Mouse (Mus musculus) neural tube, embryonic 14.5 days (tissue): ENCODE results near the gene Copg1. TPM values are rescaled to one million over a fixed set of nuclear protein-coding genes. Genes with fewer than 3 reads are reported as not detected.

ENCODE experiments used
- ATAC-seq: fragments of 200-750 bp; cut with Nextera tagmentation; 2 replicates; pipeline ENCODE4 v1.8.0; 2017; ENCODE audit warnings: low read depth, mild to moderate bottlenecking, moderate TSS enrichment, moderate library complexity
- H3K27ac ChIP-seq: fragments of 300-500 bp; sonication (generic); 2 replicates; pipeline ENCODE4 v1.5.1; 2014; ENCODE audit warnings: low read depth, mild to moderate bottlenecking, control low read depth, low read length, moderate library complexity, mixed read lengths
- H3K27me3 ChIP-seq: fragments of 300-500 bp; sonication (generic); 2 replicates; pipeline ENCODE4 v1.6.1; 2014; ENCODE audit warnings: low read length; ENCODE audit not compliant: control insufficient read depth, insufficient read depth
- H3K36me3 ChIP-seq: fragments of 300-500 bp; sonication (generic); 2 replicates; pipeline ENCODE4 v1.6.1; 2014; ENCODE audit warnings: low read length, mixed read lengths; ENCODE audit not compliant: control insufficient read depth, insufficient read depth
- H3K4me1 ChIP-seq: fragments of 300-500 bp; sonication (generic); 2 replicates; pipeline ENCODE4 v1.6.1; 2014; ENCODE audit warnings: low read length; ENCODE audit not compliant: control insufficient read depth, insufficient read depth
- H3K4me2 ChIP-seq: fragments of 300-500 bp; sonication (generic); 2 replicates; pipeline ENCODE4 v1.6.1; 2014; ENCODE audit warnings: mild to moderate bottlenecking, low read depth, low read length, control low read depth
- H3K4me3 ChIP-seq: fragments of 300-500 bp; sonication (generic); 2 replicates; pipeline ENCODE4 v1.5.1; 2014; ENCODE audit warnings: low read depth, low read length, control low read depth, mixed read lengths
- H3K9ac ChIP-seq: fragments of 300-500 bp; sonication (generic); replicated peaks from 2 replicates; pipeline ENCODE4 v1.6.1; 2014; ENCODE audit warnings: low read depth, mild to moderate bottlenecking, control low read depth, low read length, mixed read lengths
- H3K9me3 ChIP-seq: fragments of 300-500 bp; sonication (generic); 2 replicates; pipeline ENCODE4 v1.6.1; 2016; ENCODE audit warnings: low read length; ENCODE audit not compliant: control insufficient read depth
- WGBS: fragments of 180-500 bp; shearing (Covaris S2); extraction: QIAGEN DNeasy Blood & Tissue Kit; methylation state at CpG from one replicate; pipeline ENCODE4 v1.1.7; 2014; 5-methylcytosine and 5-hydroxymethylcytosine counted together
- polyA plus RNA-seq: library from polyadenylated mRNA; unstranded; fragments of >200 nt; fragmentation: Nextera tagmentation; extraction: Ambion mirVana; gene quantifications from 2 replicates; pipeline ENCODE4 v1.2.1, GENCODE M21; 2014

The Copg1 gene
- polyA plus RNA-seq, 1 experiment from 2014 or later, result 202 TPM

GRCm38 (mm10) chr6:87850155-87850899 lies 37.3 kb upstream of the Copg1 start:
- peak overlapping the region; percentile 100 for H3K4me3 ChIP-seq
- peak overlapping the region; percentile 97 for H3K9ac ChIP-seq
- peaks cover 10% of the 10 kb centered on the region; the same call in 1 of the 2 replicates for H3K36me3 ChIP-seq
- under 1% methylated on average over 72 of the region's 73 CpGs for whole genome bisulfite sequencing
- peak overlapping the region; percentile 61 for H3K4me2 ChIP-seq
- peaks cover 16% of the 10 kb centered on the region for H3K4me1 ChIP-seq
- no peaks in the 10 kb centered on the region for H3K27me3 ChIP-seq
- H3K9me3 ChIP-seq, result no peaks in the 10 kb centered on the region
- peak; percentile 73 for ATAC-seq
- H3K27ac ChIP-seq, result peak overlapping the region; percentile 93

GRCm38 (mm10) chr6:87850900-87851614 lies 36.6 kb upstream of the Copg1 start, which contains the start of gene Cnbp:
Cnbp (minus strand) TSS chr6:87851106.
- under 1% methylated on average over 37 of the region's 55 CpGs for WGBS
- ATAC-seq, result peak; percentile 99

GRCm38 (mm10) chr6:87851871-87852270 lies 35.7 kb upstream of the Copg1 start:
- H3K27ac ChIP-seq, result no peak overlapping the region
- 83% methylated on average over 6 of the region's 6 CpGs for WGBS
- H3K9ac ChIP-seq, result no peak overlapping the region
- no peaks in the 10 kb centered on the region for H3K27me3 ChIP-seq
- H3K9me3 ChIP-seq, result no peaks in the 10 kb centered on the region
- H3K4me2 ChIP-seq, result peak overlapping the region; percentile 61; the same call in 1 of the 2 replicates
- H3K4me1 ChIP-seq, result peaks cover 16% of the 10 kb centered on the region
- H3K4me3 ChIP-seq, result no peak overlapping the region
- H3K36me3 ChIP-seq, result 0 out of 2 replicates have a peak, but pooled peaks cover 7% of the 10 kb centered on the region
- no peak for ATAC-seq

More at GRCm38 (mm10) chr6:87850900-87851614, 36.6 kb upstream of the Copg1 start, which contains the start of gene Cnbp:
- H3K4me2 ChIP-seq, result peak within 1 kb of the TSS; percentile 61
- no peaks in the 10 kb centered on the region for H3K9me3 ChIP-seq
- peaks cover 16% of the 10 kb centered on the region for H3K4me1 ChIP-seq
- 0 out of 2 replicates have a peak, but pooled peaks cover 7% of the 10 kb centered on the region for H3K36me3 ChIP-seq
- H3K27ac ChIP-seq, result peak within 1 kb of the TSS; percentile 93
- H3K27me3 ChIP-seq, result no peaks in the 10 kb centered on the region
- peak within 1 kb of the TSS; percentile 100 for H3K4me3 ChIP-seq
- H3K9ac ChIP-seq, result peak within 1 kb of the TSS; percentile 97

- H3K27ac ChIP-seq, result no peak overlapping the region
- no peaks in the 10 kb centered on the region for H3K27me3 ChIP-seq
- no peak for ATAC-seq
- 87% methylated on average over 4 of the region's 4 CpGs for WGBS
- H3K4me3 ChIP-seq, result no peak overlapping the region
- 0 out of 2 replicates have a peak, but pooled peaks cover 4% of the 10 kb centered on the region for H3K36me3 ChIP-seq
- no peak overlapping the region for H3K4me2 ChIP-seq
- H3K4me1 ChIP-seq, result peaks cover 8% of the 10 kb centered on the region
- H3K9me3 ChIP-seq, result no peaks in the 10 kb centered on the region
- H3K9ac ChIP-seq, result no peak overlapping the region
These were observed 34.2 kb upstream of the Copg1 start for GRCm38 (mm10) chr6:87853446-87853845.

- no peak for ATAC-seq
- Histone ChIP-seq H3K27ac (no peak overlapping the region), H3K36me3 (no peaks in the 10 kb centered on the region), H3K27me3 (no peaks in the 10 kb centered on the region), H3K9ac (no peak overlapping the region), H3K9me3 (no peaks in the 10 kb centered on the region), H3K4me1 (no peaks in the 10 kb centered on the region), H3K4me3 (no peak overlapping the region), H3K4me2 (no peak overlapping the region)
- 76% methylated on average over 1 of the region's 1 CpGs for WGBS
These were observed 30.5 kb upstream of the Copg1 start for GRCm38 (mm10) chr6:87857071-87857470.

GRCm38 (mm10) chr6:87866211-87866610 lies 21.4 kb upstream of the Copg1 start:
- Histone ChIP-seq H3K9me3 (no peaks in the 10 kb centered on the region), H3K4me3 (no peak overlapping the region), H3K4me2 (no peak overlapping the region), H3K9ac (no peak overlapping the region), H3K27me3 (no peaks in the 10 kb centered on the region), H3K36me3 (no peaks in the 10 kb centered on the region), H3K4me1 (no peaks in the 10 kb centered on the region), H3K27ac (no peak overlapping the region)
- WGBS, result 86% methylated on average over 6 of the region's 6 CpGs
- ATAC-seq, result no peak

- H3K4me3 ChIP-seq, result no peak overlapping the region
- no peaks in the 10 kb centered on the region for H3K27me3 ChIP-seq
- H3K36me3 ChIP-seq, result no peaks in the 10 kb centered on the region
- no peak overlapping the region for H3K27ac ChIP-seq
- ATAC-seq, result no peak
- WGBS, result 83% methylated on average over 2 of the region's 2 CpGs
- no peak overlapping the region for H3K4me2 ChIP-seq
- H3K4me1 ChIP-seq, result no peaks in the 10 kb centered on the region
- H3K9me3 ChIP-seq, result no peaks in the 10 kb centered on the region
- no peak overlapping the region for H3K9ac ChIP-seq
These were observed 20.4 kb upstream of the Copg1 start for GRCm38 (mm10) chr6:87867256-87867655.

- 82% methylated on average over 9 of the region's 9 CpGs for WGBS
- Histone ChIP-seq H3K36me3 (no peaks in the 10 kb centered on the region), H3K27ac (no peak overlapping the region), H3K4me2 (no peak overlapping the region), H3K4me1 (no peaks in the 10 kb centered on the region), H3K4me3 (no peak overlapping the region), H3K9me3 (no peaks in the 10 kb centered on the region), H3K9ac (no peak overlapping the region), H3K27me3 (no peaks in the 10 kb centered on the region)
- no peak for ATAC-seq
These were observed 18.6 kb upstream of the Copg1 start for GRCm38 (mm10) chr6:87868871-87869506.
